Mouse (Mus musculus) neural tube, embryonic 15.5 days (tissue): Measurements from ENCODE around the gene Cym. TPM values are rescaled to one million over a fixed set of nuclear protein-coding genes. Genes with fewer than 3 reads are reported as not detected.

Source experiments
- ATAC-seq: fragments of 200-750 bp; cut with Nextera tagmentation; 2 replicates; pipeline ENCODE4 v1.8.0; 2017; ENCODE audit warnings: mild to moderate bottlenecking, moderate TSS enrichment, moderate library complexity; ENCODE audit not compliant: low FRiP score
- H3K27ac ChIP-seq: fragments of 300-500 bp; sonication (generic); replicated peaks from 2 replicates; pipeline ENCODE4 v1.5.1; 2015; ENCODE audit warnings: mild to moderate bottlenecking, inconsistent platforms
- H3K27me3 ChIP-seq: fragments of 300-500 bp; sonication (generic); replicated peaks from 2 replicates; pipeline ENCODE4 v1.6.1; 2015; ENCODE audit warnings: inconsistent platforms
- H3K36me3 ChIP-seq: fragments of 300-500 bp; sonication (generic); 2 replicates; pipeline ENCODE4 v1.6.1; 2015; ENCODE audit warnings: inconsistent platforms
- H3K4me1 ChIP-seq: fragments of 300-500 bp; sonication (generic); 2 replicates; pipeline ENCODE4 v1.6.1; 2015; ENCODE audit warnings: inconsistent platforms
- H3K4me2 ChIP-seq: fragments of 300-500 bp; sonication (generic); 2 replicates; pipeline ENCODE4 v1.6.1; 2015; ENCODE audit warnings: inconsistent platforms, mild to moderate bottlenecking, moderate library complexity
- H3K4me3 ChIP-seq: fragments of 300-500 bp; sonication (generic); replicated peaks from 2 replicates; pipeline ENCODE4 v1.5.1; 2015; ENCODE audit warnings: mild to moderate bottlenecking, inconsistent platforms
- H3K9ac ChIP-seq: fragments of 300-500 bp; sonication (generic); replicated peaks from 2 replicates; pipeline ENCODE4 v1.6.1; 2015; ENCODE audit warnings: mild to moderate bottlenecking, inconsistent platforms
- H3K9me3 ChIP-seq: fragments of 300-500 bp; sonication (generic); replicated peaks from 2 replicates; pipeline ENCODE4 v1.6.1; 2016; ENCODE audit warnings: inconsistent platforms
- WGBS: fragments of 180-500 bp; shearing (Covaris S2); methylation state at CpG from one replicate; pipeline ENCODE4 v1.1.7; 2015; ENCODE audit warnings: mixed read lengths; 5-methylcytosine and 5-hydroxymethylcytosine counted together
- polyA plus RNA-seq: library from polyadenylated mRNA; unstranded; fragments of >200 nt; fragmentation: Nextera tagmentation; extraction: Ambion mirVana; gene quantifications from 2 replicates; pipeline ENCODE4 v1.2.1, GENCODE M21; 2015

Cym gene
- polyA plus RNA-seq, 1 experiment from 2014 or later = 0.17 TPM

DNA sequence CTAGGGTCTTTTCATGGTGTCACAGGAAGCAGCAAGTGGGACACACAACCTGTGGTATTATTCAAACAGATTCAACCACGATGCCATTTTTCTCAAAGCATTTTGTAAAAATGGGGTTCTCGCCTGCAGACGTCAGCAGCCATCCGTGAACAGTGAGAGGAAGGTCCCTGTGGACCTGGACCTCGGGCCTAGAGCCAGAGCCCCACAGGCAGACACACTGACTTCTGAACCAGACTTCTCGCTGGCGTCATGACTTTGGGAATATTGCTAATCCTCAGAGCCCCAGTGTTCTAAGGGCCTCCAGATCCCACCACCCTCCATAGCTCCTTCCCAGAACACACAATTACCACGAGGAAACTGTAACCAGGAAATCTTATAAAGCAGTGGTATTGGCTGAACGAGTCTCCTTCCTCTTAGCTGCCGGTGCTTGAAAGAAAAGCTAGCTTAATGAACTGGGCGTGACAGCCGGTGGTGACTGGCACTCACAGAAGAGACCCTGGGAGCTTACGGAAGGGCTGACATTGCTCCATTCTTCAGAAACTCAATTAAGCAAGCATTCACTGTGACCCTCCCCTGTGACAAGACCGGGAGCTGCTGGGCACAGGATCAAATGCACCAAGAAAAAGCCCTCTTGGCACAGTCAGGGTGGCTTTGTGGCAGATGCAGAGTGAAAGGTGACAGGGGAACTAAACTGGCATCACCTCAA lies 20.0 kb upstream of the Cym start:
- H3K27me3 ChIP-seq = 0 out of 2 replicates have a peak, but pooled peaks cover 3% of the 10 kb centered on the region
- H3K9me3 ChIP-seq = no peaks in the 10 kb centered on the region
- ATAC-seq = no peak
- WGBS = 39% methylated on average over 14 of the region's 14 CpGs
- H3K4me1 ChIP-seq = no peaks in the 10 kb centered on the region
- H3K27ac ChIP-seq = no peak overlapping the region
- no peak overlapping the region for H3K4me2 ChIP-seq
- H3K9ac ChIP-seq = no peak overlapping the region
- H3K36me3 ChIP-seq = no peaks in the 10 kb centered on the region
- no peak overlapping the region for H3K4me3 ChIP-seq

DNA sequence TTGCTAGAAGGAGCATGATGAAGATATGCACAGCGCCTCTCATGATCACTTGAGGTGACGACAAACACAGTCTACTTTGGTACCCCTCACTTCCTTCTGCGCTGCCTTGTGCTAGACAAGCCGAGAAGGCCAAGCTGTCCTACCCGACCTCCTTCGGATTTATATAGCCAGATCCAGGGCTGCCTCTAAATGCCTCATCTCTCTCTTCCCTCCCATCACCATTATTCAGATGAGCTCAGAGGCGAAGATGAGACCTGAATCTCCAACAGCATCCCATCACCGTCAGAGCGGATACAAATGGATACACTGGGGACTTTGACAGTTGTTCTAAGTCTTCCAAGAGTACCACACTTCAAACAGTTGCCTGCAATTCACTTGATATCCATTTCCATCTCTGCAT lies 18.1 kb upstream of the Cym start, which contains the start of gene Prok1:
Gene Prok1, minus strand, starts transcription at position 101 of the 400 bp plus-strand sequence.
- Histone ChIP-seq H3K9me3 (no peaks in the 10 kb centered on the region), H3K9ac (no peak within 1 kb of the TSS), H3K27me3 (0 out of 2 replicates have a peak, but pooled peaks cover 3% of the 10 kb centered on the region), H3K4me1 (no peaks in the 10 kb centered on the region), H3K4me2 (no peak within 1 kb of the TSS), H3K27ac (no peak within 1 kb of the TSS), H3K36me3 (no peaks in the 10 kb centered on the region), H3K4me3 (no peak within 1 kb of the TSS)
- ATAC-seq = no peak
- 92% methylated on average over 9 of the region's 9 CpGs for WGBS

DNA sequence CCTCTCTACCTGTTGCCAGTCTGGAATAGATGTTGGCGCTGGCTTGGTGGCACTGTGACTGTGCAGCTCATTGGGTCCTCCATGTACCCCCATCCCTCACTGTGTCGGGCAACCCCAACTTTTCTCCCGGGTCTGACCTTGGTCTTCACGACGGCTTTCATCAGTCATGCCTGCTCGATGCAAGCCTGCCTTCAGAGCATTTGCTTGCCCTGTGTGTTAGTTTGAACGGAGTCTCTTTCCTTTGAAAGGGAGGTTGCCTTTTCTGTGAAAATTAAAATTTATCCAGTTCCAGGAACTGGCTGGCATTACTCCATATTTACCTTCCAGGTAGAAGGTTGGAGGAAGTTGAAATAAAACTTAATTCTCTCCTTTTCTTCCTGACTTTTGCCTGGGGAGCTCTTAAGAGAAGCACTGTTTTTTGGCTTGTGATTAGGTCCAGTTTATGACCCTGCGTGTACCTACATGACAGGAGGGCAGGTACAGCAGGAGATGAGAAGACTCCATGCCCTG lies 17.0 kb upstream of the Cym start:
- no peaks in the 10 kb centered on the region for H3K9me3 ChIP-seq
- ATAC-seq = no peak
- H3K4me3 ChIP-seq = no peak overlapping the region
- H3K4me1 ChIP-seq = no peaks in the 10 kb centered on the region
- no peak overlapping the region for H3K27ac ChIP-seq
- H3K4me2 ChIP-seq = no peak overlapping the region
- WGBS = 90% methylated on average over 8 of the region's 8 CpGs
- H3K27me3 ChIP-seq = peaks cover 3% of the 10 kb centered on the region; the same call in 1 of the 2 replicates
- no peaks in the 10 kb centered on the region for H3K36me3 ChIP-seq
- H3K9ac ChIP-seq = no peak overlapping the region

DNA sequence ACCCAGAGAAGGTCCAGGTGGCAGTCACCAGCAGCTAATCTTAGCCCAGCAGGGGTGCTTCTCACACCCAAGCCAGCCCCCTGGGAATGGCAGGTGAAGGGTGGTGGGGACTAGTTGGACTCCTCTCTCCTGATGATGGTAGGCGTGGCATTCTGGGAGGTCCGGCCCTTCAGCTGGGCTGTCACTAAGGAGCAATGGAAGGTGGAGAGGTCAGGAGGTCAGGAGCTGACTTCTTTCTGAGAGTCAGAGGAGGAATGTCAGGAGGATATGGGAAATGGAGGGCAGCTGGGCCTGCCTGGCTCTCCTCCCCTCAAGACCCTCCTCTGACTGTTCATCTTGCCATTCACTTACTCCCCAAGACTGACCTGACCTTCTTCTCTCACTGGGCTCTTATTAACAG lies 16.5 kb upstream of the Cym start:
- H3K27me3 ChIP-seq = peaks cover 3% of the 10 kb centered on the region; the same call in 1 of the 2 replicates
- no peak overlapping the region for H3K4me2 ChIP-seq
- 52% methylated on average over 2 of the region's 2 CpGs for whole genome bisulfite sequencing
- no peak overlapping the region for H3K4me3 ChIP-seq
- H3K9me3 ChIP-seq = no peaks in the 10 kb centered on the region
- no peaks in the 10 kb centered on the region for H3K4me1 ChIP-seq
- no peak for ATAC-seq
- no peak overlapping the region for H3K9ac ChIP-seq
- no peaks in the 10 kb centered on the region for H3K36me3 ChIP-seq
- H3K27ac ChIP-seq = no peak overlapping the region

DNA sequence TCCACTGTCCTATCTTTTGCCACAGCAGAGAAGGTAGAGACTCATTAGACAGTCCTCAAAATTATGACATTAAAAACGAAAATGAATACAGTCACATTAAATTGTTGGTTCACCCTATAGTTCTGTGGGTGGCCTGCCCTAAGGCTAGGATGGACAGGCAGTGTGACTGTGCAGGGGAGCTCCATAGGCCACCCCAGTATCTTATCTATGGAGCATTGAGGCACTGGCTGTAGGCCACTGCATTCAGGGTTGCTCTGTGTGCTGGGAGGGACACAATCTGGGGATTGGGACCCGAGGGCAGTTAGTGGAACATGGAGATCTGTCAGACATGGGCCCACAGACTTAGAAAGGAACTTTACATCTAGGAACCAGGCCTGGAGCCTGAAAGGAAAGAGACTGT lies 12.4 kb upstream of the Cym start:
- Histone ChIP-seq H3K9ac (no peak overlapping the region), H3K27ac (no peak overlapping the region), H3K4me3 (no peak overlapping the region), H3K4me1 (no peaks in the 10 kb centered on the region), H3K4me2 (no peak overlapping the region), H3K27me3 (no peaks in the 10 kb centered on the region; the same call in 1 of the 2 replicates), H3K9me3 (no peaks in the 10 kb centered on the region), H3K36me3 (no peaks in the 10 kb centered on the region)
- ATAC-seq = peak; percentile 11; the same call in 1 of the 2 replicates
- 37% methylated on average over 2 of the region's 2 CpGs for WGBS

DNA sequence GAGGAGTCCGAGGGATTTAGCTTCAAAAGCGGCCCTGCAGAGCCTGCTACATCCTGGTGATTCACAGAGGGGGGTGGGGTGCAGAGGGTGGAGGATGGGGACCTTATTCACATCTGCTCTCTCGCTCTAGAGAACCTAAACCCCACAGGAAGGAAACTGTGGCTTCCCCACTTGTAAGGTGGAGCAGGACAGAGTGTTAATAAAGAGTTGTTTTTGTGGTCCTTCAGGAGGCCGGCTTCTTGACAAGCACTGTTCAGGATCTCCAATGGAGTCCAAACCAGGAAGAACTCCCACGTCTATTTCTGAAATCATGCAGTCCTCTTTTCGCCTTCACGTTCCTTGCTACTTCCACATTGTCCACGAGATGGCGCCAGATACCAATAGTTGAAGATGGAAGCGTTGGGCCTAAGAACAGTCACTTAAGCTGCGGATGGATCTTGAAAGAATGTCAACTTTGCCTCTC lies 11.8 kb upstream of the Cym start:
- H3K4me1 ChIP-seq = no peaks in the 10 kb centered on the region
- H3K9me3 ChIP-seq = no peaks in the 10 kb centered on the region
- H3K27me3 ChIP-seq = no peaks in the 10 kb centered on the region; the same call in 1 of the 2 replicates
- no peak overlapping the region for H3K4me3 ChIP-seq
- no peak overlapping the region for H3K9ac ChIP-seq
- ATAC-seq = peak; percentile 65; the same call in 1 of the 2 replicates
- no peaks in the 10 kb centered on the region for H3K36me3 ChIP-seq
- 8% methylated on average over 11 of the region's 11 CpGs for WGBS
- no peak overlapping the region for H3K27ac ChIP-seq
- H3K4me2 ChIP-seq = no peak overlapping the region

DNA sequence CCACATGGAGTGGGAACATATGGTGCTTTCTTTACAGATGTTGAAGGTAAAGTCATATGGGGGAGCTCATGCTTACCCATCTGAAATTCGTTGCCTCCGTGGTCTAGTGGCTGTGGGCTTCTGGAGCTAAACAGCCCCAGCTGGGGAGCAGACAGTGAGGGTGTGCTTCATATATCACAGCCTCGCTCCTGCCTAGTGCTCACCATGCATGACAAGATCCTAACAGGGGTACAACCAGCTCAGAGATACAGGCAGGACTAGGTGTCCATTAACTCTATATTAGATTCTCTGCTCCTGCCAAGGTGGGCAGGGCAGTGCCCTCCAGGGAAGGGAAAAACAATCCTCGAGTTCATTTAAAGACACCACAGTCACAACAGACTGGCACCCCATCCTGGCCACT lies 9.7 kb upstream of the Cym start:
- no peak overlapping the region for H3K9ac ChIP-seq
- H3K9me3 ChIP-seq = no peaks in the 10 kb centered on the region
- H3K27me3 ChIP-seq = no peaks in the 10 kb centered on the region; the same call in 1 of the 2 replicates
- WGBS = 61% methylated on average over 4 of the region's 4 CpGs
- H3K4me3 ChIP-seq = no peak overlapping the region
- no peak overlapping the region for H3K4me2 ChIP-seq
- no peak for ATAC-seq
- no peaks in the 10 kb centered on the region for H3K36me3 ChIP-seq
- no peaks in the 10 kb centered on the region for H3K4me1 ChIP-seq
- no peak overlapping the region for H3K27ac ChIP-seq

DNA sequence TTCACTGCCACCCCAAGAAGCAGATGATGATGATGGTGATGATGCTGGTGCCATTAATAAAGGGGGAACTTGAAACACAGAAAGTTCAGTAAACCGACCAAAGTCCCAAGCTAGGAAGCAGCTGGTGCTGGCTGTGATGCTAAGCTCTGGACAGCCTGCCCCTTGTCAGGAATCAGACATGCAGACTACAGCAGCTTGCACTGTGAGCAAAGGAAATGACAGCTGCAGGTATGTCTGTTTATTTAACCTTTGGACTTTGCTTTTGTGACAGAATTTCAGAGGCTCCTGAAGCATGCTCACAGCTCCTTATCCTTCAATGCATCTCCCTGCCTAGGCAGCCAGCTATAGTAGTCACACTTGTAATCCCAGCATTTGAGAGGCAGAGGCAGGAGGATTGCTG lies 9.0 kb upstream of the Cym start, which contains the start of gene A630076J17Rik:
Gene A630076J17Rik, plus strand, starts transcription at position 88 of the 400 bp plus-strand sequence.
- no peak within 1 kb of the TSS for H3K27ac ChIP-seq
- no peaks in the 10 kb centered on the region; the same call in 1 of the 2 replicates for H3K27me3 ChIP-seq
- H3K9me3 ChIP-seq = no peaks in the 10 kb centered on the region
- no peak within 1 kb of the TSS for H3K9ac ChIP-seq
- 63% methylated on average over 1 of the region's 1 CpGs for WGBS
- no peaks in the 10 kb centered on the region for H3K36me3 ChIP-seq
- H3K4me2 ChIP-seq = no peak within 1 kb of the TSS
- H3K4me3 ChIP-seq = no peak within 1 kb of the TSS
- no peak for ATAC-seq
- no peaks in the 10 kb centered on the region for H3K4me1 ChIP-seq

DNA sequence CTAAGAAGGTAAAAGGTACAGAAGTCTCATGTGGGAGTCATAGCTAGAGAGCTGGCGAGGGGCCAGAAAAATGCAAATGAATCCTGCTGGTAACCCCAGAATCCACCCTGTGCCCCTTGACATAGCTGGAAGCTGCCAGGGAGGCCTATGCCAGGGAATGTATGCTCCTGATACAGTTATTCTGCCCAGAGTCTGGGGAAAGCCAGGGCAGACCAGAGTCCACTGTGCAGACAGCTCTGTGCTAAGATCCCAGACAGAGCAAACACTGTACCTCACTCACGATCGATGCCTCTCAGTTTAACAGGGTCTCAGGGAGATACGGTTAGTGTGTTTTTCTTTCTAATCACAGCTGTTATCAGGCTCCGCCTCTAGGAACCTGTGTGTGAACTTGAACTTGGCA lies 8.3 kb upstream of the Cym start:
- Histone ChIP-seq H3K36me3 (no peaks in the 10 kb centered on the region), H3K9ac (no peak overlapping the region), H3K4me1 (no peaks in the 10 kb centered on the region), H3K4me3 (no peak overlapping the region), H3K27ac (no peak overlapping the region), H3K4me2 (no peak overlapping the region), H3K9me3 (no peaks in the 10 kb centered on the region), H3K27me3 (no peaks in the 10 kb centered on the region; the same call in 1 of the 2 replicates)
- 79% methylated on average over 5 of the region's 5 CpGs for WGBS
- ATAC-seq = no peak

DNA sequence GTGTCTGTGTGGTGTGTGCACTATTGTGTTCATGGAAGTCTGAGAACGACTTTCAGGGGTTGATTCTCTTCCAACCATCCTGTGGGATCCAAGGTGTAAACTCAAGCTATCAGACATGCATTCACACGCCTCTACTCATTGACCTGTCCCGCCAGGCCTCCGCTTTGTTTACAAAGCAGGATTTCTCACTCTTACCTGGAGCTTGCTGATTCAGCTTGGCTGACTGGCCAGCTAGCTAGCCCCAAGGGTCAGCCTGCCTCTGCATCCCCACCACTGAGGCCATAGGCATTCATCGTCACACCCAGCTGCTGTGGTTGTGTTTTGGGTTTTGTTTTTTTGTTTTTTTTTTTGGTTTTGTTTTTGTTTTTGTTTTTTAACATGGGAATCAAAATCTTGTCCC lies 7.7 kb upstream of the Cym start:
- 80% methylated on average over 5 of the region's 5 CpGs for WGBS
- H3K27ac ChIP-seq = no peak overlapping the region

DNA sequence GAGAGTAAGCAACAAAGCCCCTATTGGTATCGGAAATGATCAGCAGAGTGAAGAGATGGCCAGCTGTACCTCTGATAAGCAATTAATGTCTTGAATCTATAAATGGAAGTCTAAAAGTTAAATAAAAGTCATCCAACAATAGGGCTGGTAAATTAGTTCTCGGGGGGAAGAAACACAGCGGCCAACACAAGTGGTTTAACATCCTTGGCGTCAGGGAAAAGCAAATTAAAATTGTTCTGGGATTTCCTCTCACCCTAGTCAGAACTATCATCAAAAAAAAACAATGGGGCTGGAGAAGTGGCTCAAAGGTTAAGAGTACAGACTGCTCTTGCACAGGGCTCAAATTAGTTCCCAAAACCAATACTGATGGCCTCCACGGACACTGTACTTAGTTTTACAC lies 4.3 kb upstream of the Cym start:
- WGBS = 89% methylated on average over 5 of the region's 5 CpGs
- H3K27ac ChIP-seq = no peak overlapping the region

More for the DNA sequence above, 7.7 kb upstream of the Cym start:
- Histone ChIP-seq H3K4me2 (no peak overlapping the region), H3K9ac (no peak overlapping the region), H3K9me3 (no peaks in the 10 kb centered on the region), H3K4me3 (no peak overlapping the region), H3K36me3 (no peaks in the 10 kb centered on the region), H3K4me1 (no peaks in the 10 kb centered on the region), H3K27me3 (no peaks in the 10 kb centered on the region; the same call in 1 of the 2 replicates)
- no peak for ATAC-seq

DNA sequence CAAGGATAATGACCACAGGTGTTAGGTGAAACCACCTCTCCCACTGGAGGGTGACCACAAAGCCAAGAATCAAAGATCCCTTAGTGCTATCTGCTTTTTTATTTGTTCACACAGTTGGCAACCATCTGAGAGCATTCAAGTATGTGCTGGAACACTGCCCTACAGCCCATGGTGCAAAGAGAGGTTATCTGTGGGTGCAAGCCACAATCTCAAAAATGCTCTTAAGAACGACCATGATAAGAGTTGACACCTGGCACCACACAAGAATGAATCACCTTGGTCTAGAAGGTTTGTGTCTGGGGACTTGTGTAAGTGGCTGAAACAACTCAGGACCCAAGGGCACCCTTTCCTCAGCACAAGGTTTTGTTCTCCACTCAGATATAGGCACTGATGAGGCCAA lies 1.7 kb upstream of the Cym start:
- Histone ChIP-seq H3K27ac (no peak overlapping the region), H3K36me3 (no peaks in the 10 kb centered on the region), H3K9ac (no peak overlapping the region), H3K27me3 (no peaks in the 10 kb centered on the region), H3K4me3 (no peak overlapping the region), H3K9me3 (no peaks in the 10 kb centered on the region), H3K4me1 (no peaks in the 10 kb centered on the region), H3K4me2 (no peak overlapping the region)
- 78% methylated on average over 1 of the region's 1 CpGs for WGBS
- no peak for ATAC-seq

More for the DNA sequence above, 4.3 kb upstream of the Cym start:
- no peak for ATAC-seq
- no peak overlapping the region for H3K4me2 ChIP-seq
- no peaks in the 10 kb centered on the region for H3K27me3 ChIP-seq
- no peak overlapping the region for H3K9ac ChIP-seq
- H3K36me3 ChIP-seq = no peaks in the 10 kb centered on the region
- no peaks in the 10 kb centered on the region for H3K4me1 ChIP-seq
- H3K4me3 ChIP-seq = no peak overlapping the region
- no peaks in the 10 kb centered on the region for H3K9me3 ChIP-seq
